Mouse (Mus musculus) lung, postnatal 0 days (tissue): ENCODE results near the gene Hist1h2bm.
"Not testable (repeated sequence)": the region's sequence is repeated elsewhere in the genome, so short reads cannot be mapped to it uniquely, and the experiment has no call there.

ENCODE experiments used
- CTCF ChIP-seq: IDR thresholded peaks from 2 replicates; pipeline ENCODE4 v1.5.1; 2016; ENCODE audit warnings: antibody characterized with exemption, mild to moderate bottlenecking
- EP300 ChIP-seq: IDR thresholded peaks from 2 replicates; pipeline ENCODE4 v1.6.1; 2016; ENCODE audit warnings: antibody characterized with exemption, mild to moderate bottlenecking, control low read depth

DNA sequence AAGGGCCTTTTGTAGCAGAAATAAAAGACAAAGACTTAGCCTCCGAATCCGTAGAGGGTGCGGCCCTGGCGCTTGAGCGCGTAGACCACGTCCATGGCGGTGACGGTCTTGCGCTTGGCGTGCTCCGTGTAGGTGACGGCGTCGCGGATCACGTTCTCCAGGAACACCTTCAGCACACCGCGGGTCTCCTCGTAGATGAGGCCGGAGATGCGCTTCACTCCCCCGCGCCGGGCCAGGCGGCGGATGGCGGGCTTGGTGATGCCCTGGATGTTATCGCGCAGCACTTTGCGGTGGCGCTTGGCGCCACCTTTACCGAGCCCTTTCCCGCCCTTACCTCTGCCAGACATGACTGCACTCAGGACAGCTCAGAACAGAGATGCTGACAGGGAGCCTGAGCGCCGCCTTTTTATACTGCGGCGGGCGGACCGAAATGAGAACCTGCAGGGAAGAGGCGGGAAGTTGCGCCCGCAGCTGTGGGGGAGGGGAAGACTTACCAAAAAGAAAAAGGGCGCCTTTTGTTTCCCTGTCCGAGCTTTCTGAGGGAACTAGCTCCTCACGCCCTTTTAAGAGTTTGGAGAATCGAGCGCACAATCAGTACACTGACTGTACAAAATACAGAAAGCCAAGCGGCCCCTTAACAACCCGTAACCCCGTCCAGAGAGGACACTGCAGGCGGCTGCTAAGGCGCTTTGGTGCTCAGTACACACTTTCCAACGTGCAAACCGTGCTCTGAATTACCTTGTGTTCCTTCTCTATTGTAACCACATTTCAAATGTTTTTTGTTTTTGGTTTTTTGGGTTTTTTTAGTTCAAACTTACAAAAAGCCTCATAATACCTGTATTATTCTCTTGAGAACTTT is 28.5 kb downstream of the Hist1h2bm start, which contains the start of gene Hist1h4k:
- not testable (repeated sequence) for TF ChIP-seq CTCF
- TF ChIP-seq EP300 = peak; percentile 59
